Mouse (Mus musculus): Measurements from ENCODE around the gene Piwil1. TPM values are rescaled to one million over a fixed set of nuclear protein-coding genes. Genes with fewer than 3 reads are reported as not detected.

Piwil1 gene
- polyA plus RNA-seq, 1 experiment from 2014 or later: not detected

- 85% methylated on average over 6 of the region's 6 CpGs for WGBS
These were observed 24.5 kb upstream of the Piwil1 start for GRCm38 (mm10) chr5:128677861-128678260.

GRCm38 (mm10) chr5:128681456-128681855, 20.9 kb upstream of the Piwil1 start:
- Histone ChIP-seq H3K36me3 (ENCODE audit: control insufficient read depth, insufficient read depth, low read length) (no peaks in the 10 kb centered on the region), H3K27ac (ENCODE audit: low read depth, low read length) (no peak overlapping the region), H3K9me3 (ENCODE audit: control insufficient read depth, low read length) (no peaks in the 10 kb centered on the region), H3K9ac (ENCODE audit: low read depth, low read length) (no peak overlapping the region), H3K4me2 (no peak overlapping the region), H3K4me1 (replicated peaks; ENCODE audit: control insufficient read depth, insufficient read depth, low read length) (no peaks in the 10 kb centered on the region), H3K27me3 (replicated peaks; ENCODE audit: control insufficient read depth, insufficient read depth, low read length) (no peaks in the 10 kb centered on the region), H3K4me3 (ENCODE audit: low read depth, low read length) (no peak overlapping the region)
- DNase-seq (ENCODE audit: low spot score): no peak
- no peak for ATAC-seq (replicated peaks; ENCODE audit: low FRiP score)
- WGBS: 46% methylated on average over 5 of the region's 5 CpGs

More at GRCm38 (mm10) chr5:128677861-128678260, 24.5 kb upstream of the Piwil1 start:
- DNase-seq (ENCODE audit: low spot score) (no peak), ATAC-seq (replicated peaks; ENCODE audit: low FRiP score) (no peak)
- H3K9ac ChIP-seq (ENCODE audit: low read depth, low read length): no peak overlapping the region
- no peak overlapping the region for H3K27ac ChIP-seq (ENCODE audit: low read depth, low read length)
- no peaks in the 10 kb centered on the region for H3K9me3 ChIP-seq (ENCODE audit: control insufficient read depth, low read length)
- H3K4me2 ChIP-seq: no peak overlapping the region
- H3K4me1 ChIP-seq (replicated peaks; ENCODE audit: control insufficient read depth, insufficient read depth, low read length): no peaks in the 10 kb centered on the region
- no peaks in the 10 kb centered on the region for H3K36me3 ChIP-seq (ENCODE audit: control insufficient read depth, insufficient read depth, low read length)
- H3K4me3 ChIP-seq (ENCODE audit: low read depth, low read length): no peak overlapping the region
- no peaks in the 10 kb centered on the region for H3K27me3 ChIP-seq (replicated peaks; ENCODE audit: control insufficient read depth, insufficient read depth, low read length)

- no peaks in the 10 kb centered on the region for H3K4me1 ChIP-seq (replicated peaks; ENCODE audit: control insufficient read depth, insufficient read depth, low read length)
- H3K4me2 ChIP-seq: no peak overlapping the region
- H3K27ac ChIP-seq (ENCODE audit: low read depth, low read length): no peak overlapping the region
- no peak overlapping the region for H3K9ac ChIP-seq (ENCODE audit: low read depth, low read length)
- H3K36me3 ChIP-seq (ENCODE audit: control insufficient read depth, insufficient read depth, low read length): no peaks in the 10 kb centered on the region
- no peaks in the 10 kb centered on the region for H3K27me3 ChIP-seq (replicated peaks; ENCODE audit: control insufficient read depth, insufficient read depth, low read length)
- no peaks in the 10 kb centered on the region; the same call in 1 of the 2 replicates for H3K9me3 ChIP-seq (ENCODE audit: control insufficient read depth, low read length)
- no peak for DNase-seq (ENCODE audit: low spot score)
- ATAC-seq (replicated peaks; ENCODE audit: low FRiP score): no peak
- H3K4me3 ChIP-seq (ENCODE audit: low read depth, low read length): no peak overlapping the region
- WGBS: 33% methylated on average over 10 of the region's 10 CpGs
These were observed 18.1 kb upstream of the Piwil1 start for GRCm38 (mm10) chr5:128684192-128684591.

- no peaks in the 10 kb centered on the region for H3K4me1 ChIP-seq (replicated peaks; ENCODE audit: control insufficient read depth, insufficient read depth, low read length)
- no peak overlapping the region for H3K9ac ChIP-seq (ENCODE audit: low read depth, low read length)
- DNase-seq (ENCODE audit: low spot score) (no peak), ATAC-seq (replicated peaks; ENCODE audit: low FRiP score) (no peak)
- no peak overlapping the region for H3K4me2 ChIP-seq
- H3K27me3 ChIP-seq (replicated peaks; ENCODE audit: control insufficient read depth, insufficient read depth, low read length): no peaks in the 10 kb centered on the region
- no peaks in the 10 kb centered on the region; the same call in 1 of the 2 replicates for H3K9me3 ChIP-seq (ENCODE audit: control insufficient read depth, low read length)
- no peak overlapping the region for H3K4me3 ChIP-seq (ENCODE audit: low read depth, low read length)
- H3K27ac ChIP-seq (ENCODE audit: low read depth, low read length): no peak overlapping the region
- H3K36me3 ChIP-seq (ENCODE audit: control insufficient read depth, insufficient read depth, low read length): no peaks in the 10 kb centered on the region
- WGBS: 50% methylated on average over 15 of the region's 15 CpGs
These were observed 17.7 kb upstream of the Piwil1 start for GRCm38 (mm10) chr5:128684621-128685020.

- Histone ChIP-seq H3K9me3 (ENCODE audit: control insufficient read depth, low read length) (no peaks in the 10 kb centered on the region; the same call in 1 of the 2 replicates), H3K36me3 (ENCODE audit: control insufficient read depth, insufficient read depth, low read length) (no peaks in the 10 kb centered on the region), H3K9ac (ENCODE audit: low read depth, low read length) (no peak overlapping the region), H3K4me1 (replicated peaks; ENCODE audit: control insufficient read depth, insufficient read depth, low read length) (no peaks in the 10 kb centered on the region), H3K27me3 (replicated peaks; ENCODE audit: control insufficient read depth, insufficient read depth, low read length) (no peaks in the 10 kb centered on the region), H3K4me2 (no peak overlapping the region), H3K4me3 (ENCODE audit: low read depth, low read length) (no peak overlapping the region), H3K27ac (ENCODE audit: low read depth, low read length) (no peak overlapping the region)
- 78% methylated on average over 5 of the region's 5 CpGs for WGBS
- DNase-seq (ENCODE audit: low spot score) (no peak), ATAC-seq (replicated peaks; ENCODE audit: low FRiP score) (no peak)
These were observed 15.2 kb upstream of the Piwil1 start for GRCm38 (mm10) chr5:128687139-128687538.

GRCm38 (mm10) chr5:128694107-128694506, 8.2 kb upstream of the Piwil1 start:
- H3K9me3 ChIP-seq (ENCODE audit: control insufficient read depth, low read length): no peaks in the 10 kb centered on the region
- no peak overlapping the region for H3K4me2 ChIP-seq
- no peaks in the 10 kb centered on the region for H3K27me3 ChIP-seq (replicated peaks; ENCODE audit: control insufficient read depth, insufficient read depth, low read length)
- H3K9ac ChIP-seq (ENCODE audit: low read depth, low read length): no peak overlapping the region
- H3K4me1 ChIP-seq (replicated peaks; ENCODE audit: control insufficient read depth, insufficient read depth, low read length): no peaks in the 10 kb centered on the region
- DNase-seq (ENCODE audit: low spot score) (no peak), ATAC-seq (replicated peaks; ENCODE audit: low FRiP score) (no peak)
- no peak overlapping the region for H3K27ac ChIP-seq (ENCODE audit: low read depth, low read length)
- WGBS: 56% methylated on average over 6 of the region's 6 CpGs
- no peaks in the 10 kb centered on the region for H3K36me3 ChIP-seq (ENCODE audit: control insufficient read depth, insufficient read depth, low read length)
- no peak overlapping the region for H3K4me3 ChIP-seq (ENCODE audit: low read depth, low read length)

- no peak for DNase-seq (ENCODE audit: low spot score)
- no peaks in the 10 kb centered on the region for H3K4me1 ChIP-seq (replicated peaks; ENCODE audit: control insufficient read depth, insufficient read depth, low read length)
- ATAC-seq (replicated peaks; ENCODE audit: low FRiP score): no peak
- no peak overlapping the region for H3K9ac ChIP-seq (ENCODE audit: low read depth, low read length)
- H3K4me3 ChIP-seq (ENCODE audit: low read depth, low read length): no peak overlapping the region
- no peaks in the 10 kb centered on the region for H3K9me3 ChIP-seq (ENCODE audit: control insufficient read depth, low read length)
- H3K27me3 ChIP-seq (replicated peaks; ENCODE audit: control insufficient read depth, insufficient read depth, low read length): no peaks in the 10 kb centered on the region
- WGBS: 71% methylated on average over 18 of the region's 18 CpGs
- H3K36me3 ChIP-seq (ENCODE audit: control insufficient read depth, insufficient read depth, low read length): no peaks in the 10 kb centered on the region
- H3K27ac ChIP-seq (ENCODE audit: low read depth, low read length): no peak overlapping the region
- H3K4me2 ChIP-seq: no peak overlapping the region
These were observed 7.6 kb upstream of the Piwil1 start for GRCm38 (mm10) chr5:128694611-128695325.

GRCm38 (mm10) chr5:128696824-128697223, 5.5 kb upstream of the Piwil1 start:
- H3K36me3 ChIP-seq (ENCODE audit: control insufficient read depth, insufficient read depth, low read length): no peaks in the 10 kb centered on the region
- no peak overlapping the region for H3K4me2 ChIP-seq
- DNase-seq (ENCODE audit: low spot score): no peak
- H3K27me3 ChIP-seq (replicated peaks; ENCODE audit: control insufficient read depth, insufficient read depth, low read length): no peaks in the 10 kb centered on the region
- H3K4me3 ChIP-seq (ENCODE audit: low read depth, low read length): no peak overlapping the region
- H3K9me3 ChIP-seq (ENCODE audit: control insufficient read depth, low read length): no peaks in the 10 kb centered on the region
- H3K27ac ChIP-seq (ENCODE audit: low read depth, low read length): no peak overlapping the region
- no peaks in the 10 kb centered on the region for H3K4me1 ChIP-seq (replicated peaks; ENCODE audit: control insufficient read depth, insufficient read depth, low read length)
- no peak for ATAC-seq (replicated peaks; ENCODE audit: low FRiP score)
- 80% methylated on average over 10 of the region's 10 CpGs for WGBS
- H3K9ac ChIP-seq (ENCODE audit: low read depth, low read length): no peak overlapping the region

- DNase-seq (ENCODE audit: low spot score): no peak
- no peak overlapping the region for H3K4me3 ChIP-seq (ENCODE audit: low read depth, low read length)
- H3K9ac ChIP-seq (ENCODE audit: low read depth, low read length): no peak overlapping the region
- no peak overlapping the region for H3K4me2 ChIP-seq
- H3K36me3 ChIP-seq (ENCODE audit: control insufficient read depth, insufficient read depth, low read length): no peaks in the 10 kb centered on the region
- no peaks in the 10 kb centered on the region for H3K27me3 ChIP-seq (replicated peaks; ENCODE audit: control insufficient read depth, insufficient read depth, low read length)
- H3K27ac ChIP-seq (ENCODE audit: low read depth, low read length): no peak overlapping the region
- H3K9me3 ChIP-seq (ENCODE audit: control insufficient read depth, low read length): no peaks in the 10 kb centered on the region
- no peak for ATAC-seq (replicated peaks; ENCODE audit: low FRiP score)
- 57% methylated on average over 11 of the region's 11 CpGs for WGBS
- no peaks in the 10 kb centered on the region for H3K4me1 ChIP-seq (replicated peaks; ENCODE audit: control insufficient read depth, insufficient read depth, low read length)
These were observed 1.6 kb upstream of the Piwil1 start for GRCm38 (mm10) chr5:128700716-128701115.

Data from liver, embryonic 11.5 days (tissue).